Mouse (Mus musculus) limb, embryonic 12.5 days (tissue): ENCODE measurements around the gene Sumf1. TPM values are rescaled to one million over a fixed set of nuclear protein-coding genes. Genes with fewer than 3 reads are reported as not detected.
A peak's percentile ranks its signal among the peaks of the same experiment; 100 is the strongest.

Experiments used
- ATAC-seq: fragments of 200-750 bp; cut with Nextera tagmentation; 2 replicates; pipeline ENCODE4 v1.8.0; 2017; ENCODE audit warnings: low read depth, moderate TSS enrichment; ENCODE audit not compliant: insufficient number of reproducible peaks, insufficient read depth, low FRiP score, low TSS enrichment
- H3K27ac ChIP-seq: fragments of 300-500 bp; sonication (generic); 2 replicates; pipeline ENCODE4 v1.5.1; 2016; ENCODE audit warnings: mild to moderate bottlenecking, moderate library complexity
- H3K27me3 ChIP-seq: fragments of 300-500 bp; sonication (generic); 2 replicates; pipeline ENCODE4 v1.6.1; 2016; ENCODE audit warnings: mild to moderate bottlenecking, moderate library complexity
- H3K36me3 ChIP-seq: fragments of 300-500 bp; sonication (generic); 2 replicates; pipeline ENCODE4 v1.6.1; 2016; ENCODE audit warnings: mild to moderate bottlenecking, moderate library complexity
- H3K4me1 ChIP-seq: fragments of 300-500 bp; sonication (generic); replicated peaks from 2 replicates; pipeline ENCODE4 v1.6.1; 2016
- H3K4me2 ChIP-seq: fragments of 300-500 bp; sonication (generic); 2 replicates; pipeline ENCODE4 v1.6.1; 2016; ENCODE audit warnings: mild to moderate bottlenecking, moderate library complexity
- H3K4me3 ChIP-seq: fragments of 300-500 bp; sonication (generic); replicated peaks from 2 replicates; pipeline ENCODE4 v1.5.1; 2016; ENCODE audit warnings: mild to moderate bottlenecking
- H3K9ac ChIP-seq: fragments of 300-500 bp; sonication (generic); replicated peaks from 2 replicates; pipeline ENCODE4 v1.6.1; 2016; ENCODE audit warnings: mild to moderate bottlenecking, moderate library complexity
- H3K9me3 ChIP-seq: fragments of 300-500 bp; sonication (generic); 2 replicates; pipeline ENCODE4 v1.6.1; 2016; ENCODE audit warnings: mild to moderate bottlenecking, moderate library complexity
- WGBS: fragments of 180-500 bp; shearing (Covaris S2); methylation state at CpG from one replicate; pipeline ENCODE4 v1.1.7; 2016; 5-methylcytosine and 5-hydroxymethylcytosine counted together
- polyA plus RNA-seq: library from polyadenylated mRNA; unstranded; fragments of >200 nt; fragmentation: Nextera tagmentation; extraction: Ambion mirVana; gene quantifications from 2 replicates; pipeline ENCODE4 v1.2.1, GENCODE M21; 2016

Sumf1 gene
- polyA plus RNA-seq, 1 experiment from 2014 or later = 18.9 TPM

DNA sequence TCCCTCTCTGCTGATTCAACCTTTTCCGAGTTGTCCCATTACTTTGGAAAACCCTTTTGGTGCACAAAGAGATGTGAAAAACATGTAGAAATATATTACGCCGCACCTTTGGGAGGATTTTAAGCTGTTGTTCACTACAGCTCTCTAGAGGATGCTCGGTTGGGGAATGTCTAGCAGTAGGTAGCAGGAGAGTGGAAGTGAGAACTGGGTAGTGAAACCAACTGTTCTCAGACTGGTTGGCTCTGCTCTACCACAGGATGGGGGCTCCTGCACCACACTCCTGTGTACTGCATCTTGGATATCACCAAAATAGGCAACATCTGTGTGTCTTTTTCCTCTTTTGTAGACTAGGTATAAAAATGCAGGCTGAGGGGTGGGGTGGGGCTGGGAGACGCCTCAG is 37.5 kb upstream of the Sumf1 start:
- peaks cover 9% of the 10 kb centered on the region for H3K4me1 ChIP-seq
- H3K4me2 ChIP-seq = no peak overlapping the region
- no peaks in the 10 kb centered on the region for H3K9me3 ChIP-seq
- H3K36me3 ChIP-seq = no peaks in the 10 kb centered on the region
- 90% methylated on average over 5 of the region's 5 CpGs for WGBS
- no peaks in the 10 kb centered on the region for H3K27me3 ChIP-seq
- no peak overlapping the region for H3K4me3 ChIP-seq
- no peak overlapping the region for H3K9ac ChIP-seq
- no peak for ATAC-seq
- H3K27ac ChIP-seq = no peak overlapping the region

DNA sequence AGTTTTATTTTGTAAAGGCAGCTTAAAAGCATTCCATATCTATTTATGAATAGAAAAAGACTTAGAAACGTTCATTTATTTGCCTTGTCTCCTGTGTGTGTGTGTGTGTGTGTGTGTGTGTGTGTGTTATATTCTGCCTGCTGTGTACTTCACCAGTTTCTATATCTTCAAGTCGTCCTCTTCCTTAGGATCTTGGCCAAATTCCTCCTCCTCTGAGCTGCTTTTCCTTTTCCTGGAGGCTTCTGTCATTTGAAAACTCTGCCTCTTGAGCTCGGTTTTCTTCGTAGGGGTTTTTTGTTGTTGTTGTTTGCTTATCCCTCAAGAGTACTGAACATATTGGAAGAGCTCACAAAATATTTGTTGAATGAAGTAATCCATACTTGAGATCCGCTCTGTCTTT is 37.1 kb upstream of the Sumf1 start:
- Histone ChIP-seq H3K36me3 (no peaks in the 10 kb centered on the region), H3K9me3 (no peaks in the 10 kb centered on the region), H3K27ac (no peak overlapping the region), H3K9ac (no peak overlapping the region), H3K4me2 (no peak overlapping the region), H3K27me3 (no peaks in the 10 kb centered on the region), H3K4me1 (peaks cover 9% of the 10 kb centered on the region), H3K4me3 (no peak overlapping the region)
- WGBS = 65% methylated on average over 5 of the region's 5 CpGs
- no peak for ATAC-seq

GRCm38 (mm10) chr6:108217987-108218386 is 32.6 kb upstream of the Sumf1 start:
- Histone ChIP-seq H3K9ac (no peak overlapping the region), H3K27ac (no peak overlapping the region), H3K4me3 (no peak overlapping the region), H3K4me2 (no peak overlapping the region), H3K9me3 (no peaks in the 10 kb centered on the region), H3K4me1 (peaks cover 10% of the 10 kb centered on the region; the same call in 1 of the 2 replicates), H3K27me3 (no peaks in the 10 kb centered on the region), H3K36me3 (no peaks in the 10 kb centered on the region)
- 85% methylated on average over 3 of the region's 3 CpGs for WGBS
- ATAC-seq = no peak

- 93% methylated on average over 8 of the region's 8 CpGs for WGBS
- Histone ChIP-seq H3K9ac (no peak overlapping the region), H3K9me3 (no peaks in the 10 kb centered on the region), H3K27ac (no peak overlapping the region), H3K4me2 (no peak overlapping the region), H3K4me3 (no peak overlapping the region), H3K27me3 (no peaks in the 10 kb centered on the region), H3K36me3 (no peaks in the 10 kb centered on the region), H3K4me1 (peaks cover 13% of the 10 kb centered on the region)
- ATAC-seq = no peak
Observed at GRCm38 (mm10) chr6:108216832-108217231, 31.4 kb upstream of the Sumf1 start.

- H3K4me2 ChIP-seq = no peak overlapping the region
- ATAC-seq = no peak
- H3K9me3 ChIP-seq = no peaks in the 10 kb centered on the region
- peaks cover 20% of the 10 kb centered on the region for H3K4me1 ChIP-seq
- H3K9ac ChIP-seq = no peak overlapping the region
- no peak overlapping the region for H3K27ac ChIP-seq
- 81% methylated on average over 5 of the region's 5 CpGs for WGBS
- H3K27me3 ChIP-seq = no peaks in the 10 kb centered on the region
- no peaks in the 10 kb centered on the region for H3K36me3 ChIP-seq
- no peak overlapping the region for H3K4me3 ChIP-seq
Observed at GRCm38 (mm10) chr6:108216091-108216490, 30.7 kb upstream of the Sumf1 start.

DNA sequence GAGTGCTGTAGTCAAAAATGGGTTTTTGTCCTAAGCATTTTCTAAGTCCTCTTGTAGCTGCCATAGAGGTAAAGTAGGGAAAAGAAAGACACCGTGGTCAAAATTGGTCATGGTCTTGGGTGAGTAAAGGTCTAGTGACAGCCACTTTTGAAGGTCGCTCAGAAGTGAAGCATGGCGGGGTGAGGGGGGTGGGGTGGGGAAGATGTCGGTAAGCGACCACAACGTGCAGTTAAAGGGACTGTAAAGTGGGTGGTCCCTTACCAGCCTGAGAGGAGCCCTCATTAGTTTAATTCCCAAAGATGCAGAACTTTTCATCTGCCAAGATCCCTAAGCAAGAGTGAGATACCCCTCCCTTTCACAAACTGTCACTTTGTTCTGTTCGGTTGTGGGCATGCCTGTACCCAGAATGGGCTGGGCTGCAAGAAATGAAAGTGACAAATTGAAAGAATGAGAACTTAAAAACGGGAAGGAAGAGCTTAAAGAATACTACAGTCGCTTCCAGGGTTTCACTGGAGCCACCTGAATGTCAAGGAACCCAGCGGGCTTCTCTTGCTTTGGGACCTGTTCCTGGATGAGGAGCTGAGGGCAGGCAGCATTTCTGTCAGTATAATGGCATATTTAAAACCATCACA is 29.0 kb upstream of the Sumf1 start:
- Histone ChIP-seq H3K27me3 (no peaks in the 10 kb centered on the region), H3K4me1 (peaks cover 20% of the 10 kb centered on the region), H3K9me3 (no peaks in the 10 kb centered on the region), H3K4me2 (peak overlapping the region; percentile 78), H3K27ac (no peak overlapping the region), H3K36me3 (no peaks in the 10 kb centered on the region), H3K4me3 (peak overlapping the region; percentile 72), H3K9ac (peak overlapping the region; percentile 62; the same call in 1 of the 2 replicates)
- ATAC-seq = no peak
- WGBS = 14% methylated on average over 10 of the region's 10 CpGs

DNA sequence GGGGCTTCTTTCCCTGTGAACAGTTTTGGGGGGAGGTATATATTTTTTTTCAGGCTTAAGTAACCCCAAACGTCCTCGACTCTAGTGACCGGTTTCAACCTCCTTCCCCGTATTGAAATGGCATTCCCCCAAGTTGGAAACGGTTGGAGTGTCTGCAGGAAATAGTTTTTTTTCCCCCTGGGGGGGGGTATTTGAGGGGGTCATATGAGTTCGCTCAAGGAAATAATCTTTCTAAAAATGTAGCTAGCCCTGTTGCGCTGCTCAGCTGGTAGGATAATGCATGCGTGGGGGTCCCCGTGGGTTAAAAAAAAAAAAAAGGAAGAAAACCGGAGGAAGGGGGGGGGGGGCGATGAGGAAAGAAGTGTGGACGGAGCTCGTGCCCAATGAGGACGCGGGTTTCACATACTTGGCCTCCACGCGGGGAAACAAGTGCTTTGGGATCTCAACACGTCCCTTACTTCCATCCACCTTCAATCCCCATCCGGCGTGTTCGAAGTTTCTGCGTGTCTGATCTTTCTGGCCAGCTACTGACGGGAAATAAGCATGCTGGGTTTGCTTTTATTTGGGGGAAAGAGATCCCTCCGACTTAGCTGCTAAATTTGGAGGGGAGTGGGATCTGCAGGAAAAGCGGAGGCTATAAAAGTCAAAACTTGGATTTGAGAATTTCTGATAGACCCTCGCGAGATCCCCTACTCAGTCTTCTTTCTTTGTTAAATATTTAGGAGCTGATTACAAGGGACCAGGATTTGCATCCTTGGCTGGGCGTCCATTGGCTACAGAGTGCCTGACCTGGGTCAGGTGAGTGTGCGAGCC is 28.3 kb upstream of the Sumf1 start:
- no peaks in the 10 kb centered on the region for H3K27me3 ChIP-seq
- under 1% methylated on average over 29 of the region's 29 CpGs for WGBS
- no peaks in the 10 kb centered on the region for H3K9me3 ChIP-seq
- H3K36me3 ChIP-seq = no peaks in the 10 kb centered on the region
- peak; percentile 1; the same call in 1 of the 2 replicates for ATAC-seq
- H3K27ac ChIP-seq = peak overlapping the region; percentile 57
- H3K4me2 ChIP-seq = peak overlapping the region; percentile 78
- peak overlapping the region; percentile 72 for H3K4me3 ChIP-seq
- peak overlapping the region; percentile 62 for H3K9ac ChIP-seq
- H3K4me1 ChIP-seq = peaks cover 20% of the 10 kb centered on the region

- Histone ChIP-seq H3K27me3 (no peaks in the 10 kb centered on the region), H3K27ac (peak within 1 kb of the TSS; percentile 67), H3K4me1 (peaks cover 20% of the 10 kb centered on the region), H3K4me3 (peak within 1 kb of the TSS; percentile 72), H3K9me3 (no peaks in the 10 kb centered on the region), H3K9ac (peak within 1 kb of the TSS; percentile 62), H3K4me2 (peak within 1 kb of the TSS; percentile 78), H3K36me3 (no peaks in the 10 kb centered on the region)
- under 1% methylated on average over 26 of the region's 27 CpGs for WGBS
- peak; percentile 100 for ATAC-seq
Observed at GRCm38 (mm10) chr6:108212881-108213295, 27.5 kb upstream of the Sumf1 start, which contains the start of gene Itpr1. Gene Itpr1, plus strand, starts transcription at chr6:108213096.

- no peaks in the 10 kb centered on the region for H3K27me3 ChIP-seq
- 6% methylated on average over 36 of the region's 36 CpGs for WGBS
- H3K9me3 ChIP-seq = no peaks in the 10 kb centered on the region
- H3K27ac ChIP-seq = peak overlapping the region; percentile 67
- no peak for ATAC-seq
- H3K4me2 ChIP-seq = peak overlapping the region; percentile 78
- H3K4me1 ChIP-seq = peaks cover 20% of the 10 kb centered on the region
- no peaks in the 10 kb centered on the region for H3K36me3 ChIP-seq
- peak overlapping the region; percentile 62 for H3K9ac ChIP-seq
- H3K4me3 ChIP-seq = peak overlapping the region; percentile 72
Observed at GRCm38 (mm10) chr6:108211896-108212880, 26.8 kb upstream of the Sumf1 start.

DNA sequence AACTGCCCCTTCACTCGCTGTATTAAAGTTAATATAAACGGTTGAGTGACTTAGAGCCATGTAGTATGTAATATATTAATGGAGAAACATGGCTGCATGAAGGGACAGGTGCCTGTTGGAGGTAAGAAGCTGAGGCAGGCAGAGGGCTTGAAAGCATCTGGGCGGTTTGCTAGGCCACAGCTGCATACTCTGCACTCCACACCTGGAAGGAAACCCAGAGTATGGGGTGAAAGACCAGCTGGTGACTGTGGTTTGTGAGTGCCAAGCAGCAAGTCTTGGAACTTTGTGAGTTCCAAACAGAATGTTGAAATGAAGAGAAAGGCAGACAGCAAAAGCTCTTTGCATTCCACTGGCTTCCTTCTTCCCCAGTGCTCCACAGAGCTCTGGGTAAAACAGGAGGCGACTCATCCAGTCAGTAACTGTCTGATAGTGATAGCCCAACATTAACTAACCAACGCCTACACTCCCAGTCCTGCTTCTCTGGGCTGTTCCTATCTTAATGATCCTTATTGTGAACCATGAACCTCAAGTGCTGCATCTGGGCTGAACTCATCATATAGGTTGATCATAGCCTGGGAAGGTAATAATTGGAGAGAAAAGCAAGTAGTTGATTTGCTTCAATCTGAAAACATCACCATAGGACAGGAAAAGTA is 21.7 kb upstream of the Sumf1 start:
- Histone ChIP-seq H3K9ac (no peak overlapping the region), H3K4me2 (no peak overlapping the region), H3K4me1 (peaks cover 9% of the 10 kb centered on the region), H3K9me3 (no peaks in the 10 kb centered on the region), H3K27ac (no peak overlapping the region), H3K36me3 (no peaks in the 10 kb centered on the region), H3K4me3 (no peak overlapping the region), H3K27me3 (no peaks in the 10 kb centered on the region)
- WGBS = 84% methylated on average over 5 of the region's 5 CpGs
- no peak for ATAC-seq
